Mouse (Mus musculus): Measurements from ENCODE around the gene Gli2. TPM values are rescaled to one million over a fixed set of nuclear protein-coding genes. Genes with fewer than 3 reads are reported as not detected.

The Gli2 gene
- polyA plus RNA-seq, 1 experiment = 4.4 TPM

DNA sequence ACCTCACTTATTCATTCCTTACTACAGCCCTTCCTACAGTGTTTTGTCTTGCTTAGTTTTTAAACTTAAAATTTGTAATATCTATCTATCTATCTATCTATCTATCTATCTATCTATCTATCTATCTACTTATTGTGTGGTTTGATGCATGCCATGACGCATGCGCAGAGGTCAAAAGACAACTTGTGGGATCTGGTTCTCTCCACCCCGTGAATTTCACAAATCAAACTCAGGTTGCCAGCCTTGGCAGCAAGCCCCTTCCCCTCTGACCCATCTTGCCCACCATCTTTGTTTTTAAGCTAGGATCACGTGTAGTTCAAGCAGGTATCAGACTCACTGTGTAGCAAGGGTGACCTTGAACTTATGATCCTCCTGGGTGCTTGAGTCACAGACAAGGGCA lies 22.9 kb upstream of the Gli2 start:
- Histone ChIP-seq H3K4me1 (ENCODE audit: control insufficient read depth, insufficient read depth, low read length) (no peaks in the 10 kb centered on the region), H3K4me3 (replicated peaks; ENCODE audit: extremely low read depth, low read depth, low read length) (no peak overlapping the region)
- no peak for DNase-seq
- 69% methylated on average over 4 of the region's 4 CpGs for WGBS
- no peak for TF ChIP-seq POLR2A (IDR thresholded peaks at IDR 0.05; ENCODE audit: borderline replicate concordance, extremely low read depth, low read depth, low read length)
- TF ChIP-seq CTCF (IDR thresholded peaks at IDR 0.05; ENCODE audit: insufficient read depth, low read length) = no peak

DNA sequence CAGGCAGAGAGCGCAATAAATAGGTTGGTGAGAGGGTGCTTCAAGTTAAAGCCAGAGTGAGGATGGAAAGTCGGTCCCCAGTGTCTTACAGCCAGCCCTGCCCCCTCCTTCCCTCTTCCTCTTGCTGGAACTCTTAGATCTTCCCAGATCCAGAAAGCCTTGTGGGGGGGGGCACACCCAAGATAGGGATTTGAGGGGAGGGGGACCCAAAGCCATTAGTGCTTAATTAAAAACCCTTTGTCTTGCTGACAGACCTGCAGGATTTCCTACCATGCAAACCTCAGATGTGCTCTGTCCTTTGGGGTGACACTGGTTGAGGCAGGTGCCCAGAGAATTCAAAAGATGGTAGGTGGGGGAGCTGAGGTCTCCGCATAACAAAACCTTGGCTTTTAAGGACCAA lies 22.5 kb upstream of the Gli2 start:
- DNase-seq = no peak
- no peak overlapping the region for H3K4me3 ChIP-seq (replicated peaks; ENCODE audit: extremely low read depth, low read depth, low read length)
- no peaks in the 10 kb centered on the region for H3K4me1 ChIP-seq (ENCODE audit: control insufficient read depth, insufficient read depth, low read length)
- 67% methylated on average over 3 of the region's 3 CpGs for WGBS
- TF ChIP-seq CTCF (IDR thresholded peaks at IDR 0.05; ENCODE audit: insufficient read depth, low read length) = no peak
- TF ChIP-seq POLR2A (IDR thresholded peaks at IDR 0.05; ENCODE audit: borderline replicate concordance, extremely low read depth, low read depth, low read length) = no peak

DNA sequence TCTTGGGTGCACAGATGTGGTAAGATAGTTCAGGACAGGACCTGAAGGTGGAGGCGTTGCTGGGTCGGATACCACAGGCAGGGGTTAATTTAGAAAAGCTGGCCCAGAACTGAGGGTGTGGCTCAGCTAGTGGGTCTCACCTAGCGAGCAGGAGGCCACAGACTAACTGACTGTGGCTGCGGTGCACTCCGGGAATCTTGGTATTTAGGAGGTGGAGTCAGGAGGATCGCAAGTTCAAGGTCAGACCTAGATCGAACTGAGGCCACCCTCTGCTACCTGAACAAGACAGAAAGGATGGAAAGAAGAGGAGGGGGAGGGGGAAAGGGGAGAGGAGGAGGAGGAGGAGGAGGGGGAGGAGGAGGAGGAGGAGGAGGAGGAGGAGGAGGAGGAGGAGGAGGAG lies 22.1 kb upstream of the Gli2 start:
- no peaks in the 10 kb centered on the region for H3K4me1 ChIP-seq (ENCODE audit: control insufficient read depth, insufficient read depth, low read length)
- H3K4me3 ChIP-seq (replicated peaks; ENCODE audit: extremely low read depth, low read depth, low read length) = no peak overlapping the region
- DNase-seq = no peak
- TF ChIP-seq CTCF (IDR thresholded peaks at IDR 0.05; ENCODE audit: insufficient read depth, low read length) (no peak), POLR2A (IDR thresholded peaks at IDR 0.05; ENCODE audit: borderline replicate concordance, extremely low read depth, low read depth, low read length) (no peak)
- WGBS = 29% methylated on average over 7 of the region's 7 CpGs

DNA sequence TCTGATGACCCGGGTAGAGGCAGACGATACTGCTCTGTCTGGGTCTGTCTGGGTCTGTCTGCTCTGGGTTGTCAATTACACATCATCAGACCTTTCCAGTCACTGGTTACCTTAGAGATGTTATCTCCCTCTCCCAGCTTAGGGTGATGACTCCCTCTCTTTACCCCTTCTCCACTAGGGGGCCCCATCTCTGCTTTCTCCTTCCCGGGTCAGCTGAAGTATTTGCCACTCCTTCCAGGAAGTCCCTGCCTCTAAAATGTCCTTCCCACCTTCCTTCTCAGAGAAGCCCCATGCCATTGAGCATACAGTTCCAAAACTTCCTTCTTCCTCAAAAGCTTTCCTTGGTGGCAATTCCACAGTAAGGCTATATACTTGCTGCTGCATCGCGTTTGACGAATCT lies 21.5 kb upstream of the Gli2 start:
- TF ChIP-seq POLR2A (IDR thresholded peaks at IDR 0.05; ENCODE audit: borderline replicate concordance, extremely low read depth, low read depth, low read length) (no peak), CTCF (IDR thresholded peaks at IDR 0.05; ENCODE audit: insufficient read depth, low read length) (no peak)
- no peaks in the 10 kb centered on the region for H3K4me1 ChIP-seq (ENCODE audit: control insufficient read depth, insufficient read depth, low read length)
- WGBS = 50% methylated on average over 6 of the region's 6 CpGs
- DNase-seq = no peak
- no peak overlapping the region for H3K4me3 ChIP-seq (replicated peaks; ENCODE audit: extremely low read depth, low read depth, low read length)

DNA sequence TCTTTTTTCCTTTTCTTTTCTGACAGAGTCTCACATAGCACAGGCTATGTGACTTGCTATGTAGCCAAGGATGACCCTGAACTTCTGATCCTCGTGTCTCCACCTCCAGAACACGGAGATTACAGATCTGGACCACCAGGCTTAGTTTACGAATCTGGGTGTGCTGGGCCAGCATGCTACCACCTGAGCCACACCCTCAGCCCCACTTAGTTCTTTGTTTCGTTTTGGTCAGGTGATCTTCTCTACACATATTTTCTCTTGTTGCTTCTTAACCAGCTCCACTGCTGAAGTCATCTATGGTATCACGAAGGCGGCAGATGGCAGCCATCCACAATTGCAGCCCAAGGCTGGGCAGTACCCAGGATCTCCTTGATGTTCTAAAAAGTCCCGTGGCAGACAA lies 20.5 kb upstream of the Gli2 start:
- DNase-seq = no peak

DNA sequence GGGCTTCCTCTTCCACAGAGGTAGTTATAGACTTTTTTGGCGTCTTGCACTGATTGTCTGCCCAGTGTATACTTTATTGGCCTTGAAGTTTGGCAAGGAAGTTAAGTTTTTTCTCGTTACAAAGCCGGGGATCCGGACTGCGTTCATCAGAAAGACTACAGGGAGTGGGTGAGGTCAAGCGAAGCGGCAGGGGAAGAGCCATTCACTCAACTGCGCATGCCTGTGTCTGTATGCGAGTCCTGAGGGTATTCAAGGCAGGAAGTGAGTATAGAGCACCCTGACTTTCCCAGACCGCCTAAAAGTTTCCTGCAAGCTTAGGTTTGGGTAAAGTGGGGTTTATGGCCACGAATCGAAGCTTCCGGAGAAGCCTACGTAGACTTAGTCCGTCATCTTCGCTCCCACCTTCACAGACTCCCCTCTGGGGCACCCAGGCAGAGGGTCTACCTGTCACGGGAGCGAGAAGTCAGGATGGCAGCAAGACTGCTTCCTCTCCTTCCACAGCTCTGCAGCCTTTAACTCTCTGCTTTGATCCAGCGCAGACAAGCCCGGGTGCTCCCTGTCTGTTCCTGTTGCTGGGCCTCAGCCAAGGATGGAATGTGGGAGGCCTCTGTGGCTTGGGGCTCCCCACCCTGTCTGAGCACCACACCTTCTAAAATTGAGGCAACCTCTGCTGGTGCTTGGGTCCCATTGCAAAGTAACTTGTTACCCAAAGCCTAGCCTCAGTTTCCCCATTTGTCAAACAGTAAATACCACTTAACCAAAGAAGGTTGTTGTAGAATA lies 11.7 kb upstream of the Gli2 start:
- H3K4me3 ChIP-seq (replicated peaks; ENCODE audit: extremely low read depth, low read depth, low read length) = no peak overlapping the region
- H3K4me1 ChIP-seq (ENCODE audit: control insufficient read depth, insufficient read depth, low read length) = no peaks in the 10 kb centered on the region
- no peak for TF ChIP-seq CTCF (IDR thresholded peaks at IDR 0.05; ENCODE audit: insufficient read depth, low read length)
- TF ChIP-seq POLR2A (IDR thresholded peaks at IDR 0.05; ENCODE audit: borderline replicate concordance, extremely low read depth, low read depth, low read length) = no peak
- DNase-seq = no peak
- WGBS = 53% methylated on average over 20 of the region's 20 CpGs

More for the DNA sequence above, 20.5 kb upstream of the Gli2 start:
- Histone ChIP-seq H3K4me1 (ENCODE audit: control insufficient read depth, insufficient read depth, low read length) (no peaks in the 10 kb centered on the region), H3K4me3 (replicated peaks; ENCODE audit: extremely low read depth, low read depth, low read length) (no peak overlapping the region)
- TF ChIP-seq POLR2A (IDR thresholded peaks at IDR 0.05; ENCODE audit: borderline replicate concordance, extremely low read depth, low read depth, low read length) (no peak), CTCF (IDR thresholded peaks at IDR 0.05; ENCODE audit: insufficient read depth, low read length) (no peak)
- WGBS = 84% methylated on average over 7 of the region's 7 CpGs

DNA sequence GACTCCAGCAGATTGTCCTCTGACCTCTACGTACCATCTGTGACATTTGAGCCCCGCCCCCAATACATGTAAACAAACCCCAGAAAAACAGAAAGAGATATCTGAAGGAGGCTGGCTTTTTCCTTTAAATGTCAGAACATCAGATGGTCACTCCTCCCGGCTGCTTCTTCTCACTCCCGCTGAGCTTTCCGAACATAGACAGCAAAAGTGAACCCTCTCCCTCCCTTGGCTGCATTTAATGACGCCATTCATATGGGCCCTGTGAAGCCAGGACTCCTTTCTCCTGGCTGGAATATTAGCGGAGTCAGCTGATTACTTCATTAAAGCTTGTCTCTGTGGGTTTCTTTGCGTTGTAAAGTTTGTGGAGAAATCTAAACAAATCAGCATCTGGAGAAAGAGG lies 3.1 kb upstream of the Gli2 start:
- 61% methylated on average over 8 of the region's 8 CpGs for WGBS
- DNase-seq = no peak
- TF ChIP-seq POLR2A (IDR thresholded peaks at IDR 0.05; ENCODE audit: borderline replicate concordance, extremely low read depth, low read depth, low read length) (no peak), CTCF (IDR thresholded peaks at IDR 0.05; ENCODE audit: insufficient read depth, low read length) (no peak)
- Histone ChIP-seq H3K4me1 (ENCODE audit: control insufficient read depth, insufficient read depth, low read length) (peaks cover 6% of the 10 kb centered on the region; the same call in 1 of the 2 replicates), H3K4me3 (replicated peaks; ENCODE audit: extremely low read depth, low read depth, low read length) (no peak overlapping the region)

DNA sequence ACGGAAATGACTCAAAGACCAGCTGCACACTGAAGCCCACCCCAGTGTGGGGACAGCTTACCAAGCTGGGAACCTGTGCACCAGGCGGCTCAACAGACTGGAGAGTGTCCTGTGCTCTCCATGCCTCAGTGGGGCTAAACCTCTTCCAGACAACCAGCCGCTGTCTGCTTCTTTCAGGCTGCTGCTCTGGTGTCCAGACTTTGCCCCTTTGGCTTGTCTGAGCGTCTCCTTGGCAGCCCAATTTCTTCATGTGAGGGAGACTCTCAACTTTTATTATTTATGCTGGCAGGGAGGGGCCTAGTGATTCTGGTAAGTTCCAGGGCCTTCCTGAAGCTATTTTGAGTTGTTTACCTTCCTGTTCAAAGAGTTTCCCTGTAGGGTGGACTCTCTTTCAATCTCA lies 2.4 kb upstream of the Gli2 start:
- Histone ChIP-seq H3K4me1 (ENCODE audit: control insufficient read depth, insufficient read depth, low read length) (peaks cover 9% of the 10 kb centered on the region), H3K4me3 (replicated peaks; ENCODE audit: extremely low read depth, low read depth, low read length) (no peak overlapping the region)
- DNase-seq = no peak
- TF ChIP-seq POLR2A (IDR thresholded peaks at IDR 0.05; ENCODE audit: borderline replicate concordance, extremely low read depth, low read depth, low read length) (no peak), CTCF (IDR thresholded peaks at IDR 0.05; ENCODE audit: insufficient read depth, low read length) (no peak)
- whole genome bisulfite sequencing = 91% methylated on average over 4 of the region's 4 CpGs

DNA sequence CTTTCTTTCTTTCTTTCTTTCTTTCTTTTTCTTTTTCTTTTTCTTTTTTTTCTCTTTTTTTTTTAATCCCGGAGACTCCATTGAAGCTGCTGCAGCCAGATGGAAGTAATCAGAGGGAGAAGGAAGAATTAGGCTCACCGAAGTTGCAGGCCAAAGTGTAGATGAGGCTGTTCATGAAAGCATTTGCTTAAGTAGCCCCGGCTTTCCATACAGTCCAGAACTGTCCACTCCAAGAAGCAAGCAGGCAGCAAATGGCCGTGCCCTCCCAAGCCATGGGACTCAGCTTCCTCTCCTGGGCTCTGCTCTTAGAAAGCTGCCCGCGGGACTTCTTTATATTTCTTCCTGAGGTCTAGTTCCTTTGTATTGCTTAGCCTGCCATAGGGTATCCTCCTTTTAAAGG lies 1.0 kb upstream of the Gli2 start:
- 37% methylated on average over 6 of the region's 6 CpGs for WGBS
- H3K4me1 ChIP-seq (ENCODE audit: control insufficient read depth, insufficient read depth, low read length) = peaks cover 9% of the 10 kb centered on the region
- no peak for TF ChIP-seq POLR2A (IDR thresholded peaks at IDR 0.05; ENCODE audit: borderline replicate concordance, extremely low read depth, low read depth, low read length)
- no peak for TF ChIP-seq CTCF (IDR thresholded peaks at IDR 0.05; ENCODE audit: insufficient read depth, low read length)

DNA sequence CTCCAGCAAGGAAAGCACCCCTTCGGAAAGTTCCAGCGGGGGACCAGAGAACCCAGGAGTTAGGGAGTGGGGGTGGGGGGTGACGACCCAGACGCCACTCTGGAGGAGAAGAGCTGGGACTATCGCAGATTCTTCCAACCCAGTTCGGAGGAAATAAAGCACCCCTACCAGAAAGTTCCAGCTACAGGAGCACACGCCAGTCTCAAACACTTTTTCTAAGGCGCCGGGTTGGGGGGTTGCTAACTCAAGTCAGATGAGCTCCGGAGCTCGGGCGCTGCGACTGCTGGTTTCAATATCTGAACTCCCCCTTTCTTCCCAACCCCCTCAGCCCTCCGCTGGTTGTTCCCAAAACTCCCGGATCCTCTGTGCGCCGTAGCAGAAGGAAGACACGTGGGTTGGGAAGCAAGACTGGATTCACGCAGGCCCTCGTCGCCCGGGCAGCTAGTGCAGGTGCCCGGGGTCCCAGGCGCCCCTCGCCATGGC lies 494 bp upstream of the Gli2 start:
- peaks cover 9% of the 10 kb centered on the region for H3K4me1 ChIP-seq (ENCODE audit: control insufficient read depth, insufficient read depth, low read length)
- TF ChIP-seq CTCF (IDR thresholded peaks at IDR 0.05; ENCODE audit: insufficient read depth, low read length) (no peak), POLR2A (IDR thresholded peaks at IDR 0.05; ENCODE audit: borderline replicate concordance, extremely low read depth, low read depth, low read length) (no peak)
- peak overlapping the region; percentile 31 for H3K4me3 ChIP-seq (replicated peaks; ENCODE audit: extremely low read depth, low read depth, low read length)
- no peak for DNase-seq
- under 1% methylated on average over 25 of the region's 25 CpGs for WGBS

More for the DNA sequence above, 1.0 kb upstream of the Gli2 start:
- DNase-seq = no peak
- no peak overlapping the region for H3K4me3 ChIP-seq (replicated peaks; ENCODE audit: extremely low read depth, low read depth, low read length)
